Comparison of ENCODE assay signal across 8 mouse cellular contexts in the genomic region with DNA sequence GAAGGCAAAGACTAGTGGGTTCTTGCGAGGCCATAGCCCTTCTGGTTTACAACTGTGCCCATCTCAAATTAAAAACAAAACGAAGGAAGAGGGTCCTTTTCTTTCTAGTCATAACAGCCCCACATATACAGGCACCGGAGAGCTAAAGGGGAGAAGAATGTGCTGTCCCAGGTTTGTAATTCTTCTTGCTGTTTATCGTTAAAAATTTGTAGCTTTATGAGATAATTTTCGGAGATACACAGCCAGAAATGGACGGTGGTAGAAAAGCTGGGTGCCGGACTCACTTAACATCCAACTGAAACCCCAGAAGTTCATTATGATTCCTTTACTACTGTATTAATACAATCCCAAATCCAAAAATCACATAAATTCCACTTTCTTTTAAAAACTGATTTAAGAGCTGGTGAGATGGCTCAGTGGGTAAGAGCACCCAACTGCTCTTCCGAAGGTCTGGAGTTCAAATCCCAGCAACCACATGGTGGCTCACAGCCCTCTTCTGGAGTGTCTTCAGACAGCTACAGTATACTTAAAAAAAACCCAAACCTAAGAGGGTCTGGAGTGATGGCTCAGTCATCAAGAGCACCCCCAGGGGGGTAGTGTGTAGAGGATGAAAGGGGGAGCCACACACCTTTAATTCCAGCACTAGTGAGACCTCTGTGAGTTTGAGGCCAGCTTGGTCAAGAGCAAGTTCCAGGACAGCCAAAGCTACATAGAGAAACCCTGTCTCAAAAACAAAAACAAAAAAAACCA. TPM values are rescaled to one million over a fixed set of nuclear protein-coding genes. Genes with fewer than 3 reads are reported as not detected.
DNase-seq lines count a peak whose midpoint lies in the region; ATAC-seq and TF ChIP-seq lines count a peak whose summit lies in the region.

No protein-coding gene starts in this region.

- peak overlapping the region; percentile 63 for H3K4me3 ChIP-seq in kidney, postnatal 0 days (replicated peaks; ENCODE audit: low read depth, low read length)
- H3K4me3 ChIP-seq in hindbrain, embryonic 15.5 days: peak overlapping the region; percentile 77
- H3K4me3 ChIP-seq in midbrain, postnatal 0 days (ENCODE audit: low read depth, low read length): peak overlapping the region; percentile 49

- peaks cover 12% of the 10 kb centered on the region; the same call in 1 of the 2 replicates for H3K4me1 ChIP-seq in kidney, postnatal 0 days (replicated peaks; ENCODE audit: insufficient read depth, low read length)
- H3K4me1 ChIP-seq in hindbrain, embryonic 15.5 days (replicated peaks): peaks cover 38% of the 10 kb centered on the region
- 0 out of 2 replicates have a peak, but pooled peaks cover 8% of the 10 kb centered on the region for H3K4me1 ChIP-seq in midbrain, postnatal 0 days (ENCODE audit: insufficient read depth, low read length)

- 30% methylated on average over 8 of the region's 8 CpGs for WGBS in kidney, postnatal 0 days
- WGBS in hindbrain, embryonic 15.5 days: 26% methylated on average over 8 of the region's 8 CpGs
- WGBS in midbrain, postnatal 0 days: 32% methylated on average over 8 of the region's 8 CpGs

- H3K27ac ChIP-seq in kidney, postnatal 0 days: peak overlapping the region; percentile 86
- peak overlapping the region; percentile 94 for H3K27ac ChIP-seq in hindbrain, embryonic 15.5 days (replicated peaks)
- peak overlapping the region; percentile 71 for H3K27ac ChIP-seq in midbrain, postnatal 0 days (ENCODE audit: low read depth, low read length)

- DNase-seq in kidney, postnatal 0 days (ENCODE audit: low spot score): no peak
- DNase-seq in kidney, postnatal 14 days: no peak
- peak; percentile 40 for DNase-seq in brain, embryonic 14.5 days (ENCODE audit: low read depth)
- DNase-seq in midbrain, postnatal 0 days (ENCODE audit: low spot score): peak; percentile 24
- no peak for DNase-seq in frontal cortex, postnatal 36 days (ENCODE audit: low spot score in 2 of 2)
- DNase-seq in right cerebral cortex, postnatal 36 days (ENCODE audit: low spot score in 2 of 2): no peak
- DNase-seq in adipocyte (ENCODE audit: low spot score): no peak

- peaks cover 19% of the 10 kb centered on the region for H3K9me3 ChIP-seq in kidney, postnatal 0 days (replicated peaks; ENCODE audit: low read length)
- no peaks in the 10 kb centered on the region for H3K9me3 ChIP-seq in hindbrain, embryonic 15.5 days
- H3K9me3 ChIP-seq in midbrain, postnatal 0 days (ENCODE audit: low read length): 0 out of 2 replicates have a peak, but pooled peaks cover 8% of the 10 kb centered on the region

- TF ChIP-seq CTCF in kidney, postnatal 0 days (IDR thresholded peaks at IDR 0.05; ENCODE audit: low read depth): no peak
- TF ChIP-seq CTCF in brain, embryonic 14.5 days (IDR thresholded peaks at IDR 0.05; ENCODE audit: borderline replicate concordance, extremely low read depth, insufficient read depth, insufficient read length): no peak
- TF ChIP-seq CTCF in midbrain, postnatal 0 days (IDR thresholded peaks at IDR 0.05): no peak

- ATAC-seq in kidney, postnatal 0 days (replicated peaks; ENCODE audit: low FRiP score, low read depth): no peak
- ATAC-seq in hindbrain, embryonic 15.5 days (ENCODE audit: low FRiP score, low read depth): no peak
- ATAC-seq in midbrain, postnatal 0 days (ENCODE audit: low FRiP score): no peak

- H3K4me2 ChIP-seq in kidney, postnatal 0 days (ENCODE audit: low read length): peak overlapping the region; percentile 69
- peak overlapping the region; percentile 71 for H3K4me2 ChIP-seq in hindbrain, embryonic 15.5 days
- peak overlapping the region; percentile 80 for H3K4me2 ChIP-seq in midbrain, postnatal 0 days (ENCODE audit: low read depth, low read length, poor library complexity, severe bottlenecking)

- peak overlapping the region; percentile 63 for H3K9ac ChIP-seq in kidney, postnatal 0 days (ENCODE audit: low read depth, low read length)
- peak overlapping the region; percentile 76 for H3K9ac ChIP-seq in hindbrain, embryonic 15.5 days
- peak overlapping the region; percentile 61 for H3K9ac ChIP-seq in midbrain, postnatal 0 days (replicated peaks; ENCODE audit: low read length, poor library complexity, severe bottlenecking)

- no peak for TF ChIP-seq POLR2A in brain, embryonic 14.5 days (IDR thresholded peaks at IDR 0.05; ENCODE audit: borderline replicate concordance, extremely low read depth, insufficient read depth, insufficient read length, poor library complexity, severe bottlenecking)

- H3K36me3 ChIP-seq in kidney, postnatal 0 days (ENCODE audit: insufficient read depth, low read length): no peaks in the 10 kb centered on the region
- no peaks in the 10 kb centered on the region for H3K36me3 ChIP-seq in hindbrain, embryonic 15.5 days
- peaks cover 3% of the 10 kb centered on the region; the same call in 1 of the 2 replicates for H3K36me3 ChIP-seq in midbrain, postnatal 0 days (ENCODE audit: insufficient read depth, low read length)

- H3K27me3 ChIP-seq in kidney, postnatal 0 days (ENCODE audit: insufficient read depth, low read length): no peaks in the 10 kb centered on the region
- no peaks in the 10 kb centered on the region for H3K27me3 ChIP-seq in hindbrain, embryonic 15.5 days
- H3K27me3 ChIP-seq in midbrain, postnatal 0 days (ENCODE audit: insufficient read depth, low read length): no peaks in the 10 kb centered on the region

RNA-seq across cellular contexts. Expression of a gene that starts 3.9 kb away (rescaled TPM):
- polyA plus RNA-seq in kidney, postnatal 0 days (2015; fragmentation: Nextera tagmentation; extraction: Ambion mirVana): 42.7 and 42.8 TPM in 2 replicates
- 50.3 and 59.4 TPM in 2 replicates for polyA plus RNA-seq in brain, embryonic 14.5 days (2012; rRNA removed)
- polyA plus RNA-seq in hindbrain, embryonic 15.5 days (2015; fragmentation: Nextera tagmentation; extraction: Ambion mirVana): 62.2 and 64.5 TPM in 2 replicates
- total RNA-seq in midbrain, postnatal 0 days (2014; rRNA removed): 36.7 and 41.1 TPM in 2 replicates
- 57.5 and 58.9 TPM in 2 replicates for polyA plus RNA-seq in midbrain, postnatal 0 days (2015; fragmentation: Nextera tagmentation; extraction: Ambion mirVana)

RNA-seq across cellular contexts. Expression of a gene that starts 4.1 kb away (rescaled TPM):
- 74.9 and 80.9 TPM in 2 replicates for polyA plus RNA-seq in kidney, postnatal 0 days (2015; fragmentation: Nextera tagmentation; extraction: Ambion mirVana)
- 32.4 and 34.6 TPM in 2 replicates for polyA plus RNA-seq in brain, embryonic 14.5 days (2012; rRNA removed)
- polyA plus RNA-seq in hindbrain, embryonic 15.5 days (2015; fragmentation: Nextera tagmentation; extraction: Ambion mirVana): 51.1 and 52.5 TPM in 2 replicates
- total RNA-seq in midbrain, postnatal 0 days (2014; rRNA removed): 17.8 and 22.1 TPM in 2 replicates
- polyA plus RNA-seq in midbrain, postnatal 0 days (2015; fragmentation: Nextera tagmentation; extraction: Ambion mirVana): 41.9 and 42.3 TPM in 2 replicates

RNA-seq across cellular contexts. Expression of a gene that starts 24.0 kb away (rescaled TPM):
- polyA plus RNA-seq in kidney, postnatal 0 days (2015; fragmentation: Nextera tagmentation; extraction: Ambion mirVana): 29.0 and 33.9 TPM in 2 replicates
- 12.3 and 12.6 TPM in 2 replicates for polyA plus RNA-seq in brain, embryonic 14.5 days (2012; rRNA removed)
- 5.0 and 6.1 TPM in 2 replicates for polyA plus RNA-seq in hindbrain, embryonic 15.5 days (2015; fragmentation: Nextera tagmentation; extraction: Ambion mirVana)
- total RNA-seq in midbrain, postnatal 0 days (2014; rRNA removed): 5.6 TPM in 1 of 2 replicates, not detected in the other
- 4.7 and 5.1 TPM in 2 replicates for polyA plus RNA-seq in midbrain, postnatal 0 days (2015; fragmentation: Nextera tagmentation; extraction: Ambion mirVana)

Comparison
In these comparisons a context has a peak if more than half of its experiments do, and no peak if none do; other contexts are left out.
1. DNase-seq: peak in brain, embryonic 14.5 days (single experiment) and midbrain, postnatal 0 days (single experiment); none in kidney, postnatal 0 days (single experiment), kidney, postnatal 14 days (single experiment), frontal cortex, postnatal 36 days (0 of 2), right cerebral cortex, postnatal 36 days (0 of 2) and adipocyte (single experiment).
2. Peak in every context shown above with its lines, with median percentiles within 50 percentile points of each other: H3K27ac ChIP-seq, H3K4me2 ChIP-seq, H3K4me3 ChIP-seq and H3K9ac ChIP-seq.